Mouse (Mus musculus): ENCODE data around the gene Entpd1.

The Entpd1 gene

DNA sequence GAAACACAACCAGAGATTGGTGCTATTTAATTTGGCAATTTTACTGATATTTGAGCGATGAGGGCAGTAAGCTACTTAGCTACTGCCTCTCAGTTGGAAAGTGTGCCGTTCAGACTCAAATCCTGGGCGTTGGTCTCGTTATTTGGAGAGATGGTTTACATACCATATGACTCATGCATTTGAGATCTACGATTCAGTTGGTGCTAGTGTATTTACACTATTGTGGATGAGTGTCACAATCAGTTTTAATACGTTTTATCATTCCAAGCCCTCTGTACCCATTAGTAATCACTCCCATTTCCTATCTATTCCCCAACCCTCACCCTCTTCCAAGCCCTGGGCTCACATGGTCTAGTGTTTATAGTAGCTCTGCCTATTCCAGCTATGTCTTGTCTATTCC lies 54.9 kb downstream of the Entpd1 start:
- no peak for DNase-seq

DNA sequence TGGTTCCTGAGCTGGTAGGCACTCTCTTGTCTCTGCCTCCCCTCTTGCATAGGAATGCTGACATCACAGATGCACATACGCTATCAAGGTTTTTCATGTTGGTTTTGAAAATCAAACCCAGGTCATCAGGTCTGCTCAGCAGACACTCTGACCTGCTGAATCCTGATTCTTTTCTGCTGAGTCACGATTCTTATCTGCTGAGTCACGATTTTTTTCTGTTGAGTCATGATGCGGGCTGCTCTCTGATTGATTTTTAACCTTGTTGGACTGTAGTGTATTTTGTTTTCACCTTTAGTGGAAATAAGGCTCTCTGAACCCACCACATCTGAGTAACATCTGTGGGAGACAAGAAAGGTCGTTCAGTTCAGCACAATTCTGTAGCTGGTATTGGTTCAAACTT lies 63.2 kb downstream of the Entpd1 start:
- no peak for DNase-seq

DNA sequence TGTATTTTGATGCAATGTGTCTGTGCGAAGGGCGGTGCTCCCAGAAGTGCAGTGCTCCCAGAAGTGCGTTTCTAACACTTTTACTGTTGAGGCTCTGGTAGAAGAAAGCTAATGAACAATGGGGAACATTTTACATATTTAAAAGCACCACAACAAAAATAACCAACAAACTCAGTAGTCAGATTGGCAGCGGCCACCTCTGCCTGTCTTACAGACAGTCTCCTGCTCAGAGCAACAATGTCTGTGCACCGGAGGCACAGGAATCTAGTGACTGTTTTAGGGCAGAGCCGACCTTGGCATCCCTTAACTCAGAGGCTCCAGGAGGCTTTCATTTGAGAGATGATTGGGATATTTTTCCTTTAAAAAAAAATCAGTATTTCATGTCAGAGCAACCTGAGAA lies 65.9 kb downstream of the Entpd1 start:
- no peak for DNase-seq

DNA sequence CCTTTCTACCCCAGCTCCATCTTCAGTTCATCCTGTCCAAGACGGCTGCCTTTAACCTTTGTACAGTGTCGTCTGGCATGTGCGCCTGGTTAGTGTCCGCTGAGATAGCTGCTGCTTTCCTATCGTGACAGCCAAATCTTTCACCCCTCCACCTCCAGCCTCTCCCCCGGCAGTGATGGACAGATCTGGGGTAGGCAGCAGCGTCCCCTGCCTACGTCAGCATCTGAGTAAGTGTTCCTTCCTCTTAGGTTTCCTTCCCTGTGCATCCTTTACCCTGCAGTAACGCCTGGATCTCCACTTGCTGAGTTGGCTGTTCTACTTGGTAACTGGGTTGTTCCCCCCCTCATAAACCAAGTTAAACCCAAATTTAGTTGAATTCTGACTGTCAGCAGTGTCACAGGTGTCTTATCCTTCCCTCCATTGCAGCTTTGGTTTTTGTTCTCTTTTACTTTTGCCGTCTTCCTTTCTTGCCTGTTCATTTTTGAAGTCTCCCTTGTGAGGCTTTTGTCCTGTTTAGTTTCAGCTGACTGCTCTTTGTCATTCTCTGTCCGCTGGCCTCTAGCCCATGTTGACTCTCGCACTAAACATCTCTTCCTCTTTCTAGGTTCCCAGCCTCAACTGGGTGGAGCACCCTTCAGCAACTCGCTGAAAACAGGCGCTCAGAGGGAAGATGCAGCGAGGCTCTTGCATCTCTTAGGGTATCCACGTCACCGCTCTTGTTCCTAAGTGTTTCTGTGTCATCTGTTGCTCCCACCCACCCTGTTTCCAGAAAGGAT lies 66.6 kb downstream of the Entpd1 start:
- peak; percentile 82 to 84 for DNase-seq

DNA sequence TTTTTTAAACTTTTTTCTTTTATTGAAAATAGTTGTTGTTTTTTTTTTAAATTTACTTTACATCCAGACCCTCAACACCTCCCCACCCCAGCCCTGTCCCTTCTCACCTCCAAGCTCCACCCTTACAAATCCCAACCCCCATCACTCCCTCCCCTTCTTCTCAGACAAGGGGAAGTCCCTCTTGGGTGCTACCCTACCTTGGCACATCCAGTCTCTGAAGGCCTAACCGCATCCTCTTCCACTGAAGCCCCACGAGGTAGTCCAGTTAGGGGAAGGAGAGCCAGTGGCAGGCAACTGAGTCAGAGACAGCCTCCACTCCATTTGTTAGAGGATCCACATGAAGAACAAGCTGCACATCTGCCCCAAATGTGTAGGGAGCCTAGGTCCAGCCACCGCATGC lies 67.5 kb downstream of the Entpd1 start:
- DNase-seq = no peak

DNA sequence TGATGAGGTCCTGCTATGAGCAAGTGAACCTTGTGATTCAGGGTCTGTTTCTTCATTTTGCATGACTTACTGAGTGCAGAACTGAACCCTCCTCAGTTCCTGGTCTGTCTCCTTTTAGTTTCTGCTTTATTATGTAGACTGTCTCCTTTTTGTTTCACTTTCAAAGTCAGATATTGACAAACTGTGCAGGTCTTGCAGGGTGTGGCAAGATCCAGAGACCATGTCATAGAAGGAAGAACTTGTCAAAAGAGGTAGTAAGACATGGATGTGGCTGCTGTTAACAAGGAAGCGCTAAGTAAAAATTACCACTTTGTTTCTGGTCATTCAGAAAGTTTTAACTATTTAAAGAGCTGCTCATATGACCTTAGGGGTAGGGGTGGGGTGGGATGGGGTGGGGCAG lies 72.0 kb downstream of the Entpd1 start:
- DNase-seq = no peak

DNA sequence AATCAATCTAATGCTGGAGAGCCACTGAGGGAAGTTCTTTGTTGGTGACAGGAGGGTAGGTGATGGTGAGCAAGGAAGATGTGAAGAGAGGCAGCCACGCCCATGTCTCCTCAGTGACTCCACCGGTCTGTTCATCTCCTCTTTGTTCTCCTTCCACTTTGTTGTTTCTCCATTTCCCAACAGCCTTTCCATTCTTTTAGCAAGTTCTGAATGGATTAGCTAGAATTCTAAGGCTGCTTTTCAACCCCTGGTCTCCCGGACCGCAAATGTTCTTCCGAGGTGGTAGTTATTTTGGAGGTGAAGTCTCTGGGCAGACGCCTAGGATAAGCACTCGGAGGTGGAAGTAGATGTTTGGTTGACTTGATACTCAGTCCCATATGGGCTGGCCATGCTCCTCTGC lies 72.4 kb downstream of the Entpd1 start:
- DNase-seq = no peak

DNA sequence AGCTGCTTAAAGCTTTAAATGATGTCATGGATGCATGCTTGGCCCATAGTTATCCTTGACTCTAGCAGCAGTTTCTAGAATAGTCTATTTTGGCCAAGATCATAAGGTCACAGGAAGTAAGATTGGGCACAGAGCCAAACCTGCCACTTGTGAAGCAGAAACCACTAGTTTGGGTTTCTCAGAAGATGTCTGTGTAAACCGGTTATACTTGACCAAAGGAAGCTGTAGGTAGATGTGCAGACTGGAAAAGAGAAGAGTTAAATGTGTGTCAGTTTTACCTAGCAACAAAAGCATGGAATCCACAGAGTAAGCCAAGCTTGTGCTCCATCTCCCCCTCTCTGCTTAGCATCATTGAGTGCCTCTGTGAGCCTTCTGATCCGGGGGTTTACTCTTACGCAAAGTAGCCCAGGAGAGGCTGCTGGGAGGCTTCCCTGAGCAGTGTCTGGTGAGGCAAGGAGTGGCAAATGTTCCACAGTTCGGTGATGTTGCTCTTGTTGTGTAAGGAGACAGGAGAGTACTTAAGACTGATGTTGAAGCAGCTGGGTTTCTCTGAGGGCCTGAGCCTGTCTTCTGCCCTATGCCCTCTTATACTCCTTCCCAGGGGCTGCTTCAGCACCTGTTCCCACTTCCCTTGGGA lies 75.2 kb downstream of the Entpd1 start:
- no peak for DNase-seq

DNA sequence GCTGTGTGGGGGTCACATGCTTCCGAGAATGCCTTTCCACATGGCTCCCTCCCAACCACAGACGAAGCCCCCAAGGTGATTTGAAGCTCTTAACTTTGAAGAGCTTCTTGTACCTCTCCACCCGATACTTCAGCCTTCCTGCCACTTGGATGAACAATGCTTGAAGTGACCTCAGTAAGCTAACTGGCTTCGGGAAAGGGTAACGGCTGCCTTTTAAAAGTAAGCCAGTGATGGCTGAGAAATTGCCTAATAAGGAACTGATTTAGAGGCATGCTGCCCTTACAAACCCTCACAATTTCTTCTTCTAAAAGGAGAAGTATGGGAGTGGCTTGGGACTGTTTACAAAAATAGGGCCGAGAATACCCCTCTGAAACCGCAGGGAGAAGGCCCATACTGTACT lies 81.0 kb downstream of the Entpd1 start:
- peak; percentile 41 to 48 for DNase-seq

DNA sequence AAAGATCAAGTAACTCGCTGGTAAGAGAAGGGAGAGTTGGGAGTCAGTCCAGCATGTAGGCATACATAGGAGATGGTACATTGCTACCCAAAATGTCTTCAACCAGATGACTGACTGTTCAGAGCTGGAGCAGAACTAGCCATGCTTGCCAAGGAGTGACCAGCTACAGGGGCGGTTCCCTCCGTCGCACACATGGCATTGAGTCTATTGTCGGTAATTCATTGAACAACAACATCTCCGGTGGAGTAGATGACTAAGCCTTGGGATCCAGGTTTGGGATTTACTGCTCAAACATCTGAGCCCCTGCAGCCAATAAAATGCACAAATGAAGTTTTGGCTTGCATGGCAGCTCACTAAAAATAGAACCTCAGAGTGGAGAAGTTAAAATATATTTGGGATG lies 84.0 kb downstream of the Entpd1 start:
- no peak for DNase-seq

DNA sequence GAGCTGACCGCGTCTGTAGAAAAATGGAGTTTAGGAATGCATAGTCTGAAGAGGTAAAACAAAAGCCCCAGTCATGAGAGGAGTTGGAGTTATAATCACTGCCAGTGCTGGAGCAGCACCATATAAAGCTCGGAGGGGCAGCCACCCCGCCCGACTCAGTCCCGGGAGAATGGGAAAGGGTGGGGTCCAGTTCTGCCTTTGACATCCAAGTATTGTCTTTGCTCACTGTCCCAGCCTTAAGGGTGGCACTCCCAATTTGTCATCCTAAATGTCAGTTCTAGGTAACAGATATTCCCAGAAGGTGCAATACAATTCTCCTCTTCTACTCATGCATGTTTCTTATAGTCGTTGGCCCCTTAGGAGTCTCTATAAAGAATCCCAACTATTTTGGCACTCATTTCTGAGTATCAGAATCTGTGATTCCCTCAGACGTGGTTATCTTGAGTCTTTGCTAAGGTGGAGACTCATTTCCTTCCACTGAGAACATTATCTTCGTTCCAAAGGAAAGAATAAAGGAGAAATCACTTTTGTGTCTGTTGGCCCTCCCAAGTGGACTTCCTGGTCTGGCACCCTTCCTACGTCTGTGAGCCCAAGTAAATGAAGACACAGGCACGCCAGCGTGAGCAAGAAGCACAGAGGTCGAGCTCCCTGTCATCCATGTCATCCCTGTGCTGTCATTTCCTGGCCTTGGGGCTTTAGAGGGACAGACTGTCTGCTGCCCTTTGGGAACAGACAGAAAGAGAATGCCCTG lies 86.1 kb downstream of the Entpd1 start:
- DNase-seq = peak; percentile 57 to 73

DNA sequence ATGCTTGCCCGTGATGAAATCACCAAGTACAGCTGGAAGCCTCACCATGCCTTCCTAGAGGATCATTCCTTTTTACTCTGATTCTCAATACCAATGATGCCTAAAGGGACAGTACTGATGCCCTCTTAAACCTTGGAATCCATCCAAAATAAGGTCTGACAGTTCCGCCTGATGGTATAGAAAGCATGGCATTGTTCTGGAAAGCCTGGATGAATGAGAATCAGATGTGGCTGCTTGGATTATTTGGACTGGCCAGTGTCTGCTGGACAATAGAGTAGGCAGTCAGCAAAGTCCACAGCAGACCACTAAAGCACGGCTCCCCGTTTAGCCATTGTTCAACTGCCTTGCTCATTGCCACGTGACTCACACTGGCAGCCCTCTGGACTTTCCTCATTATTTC lies 87.7 kb downstream of the Entpd1 start:
- DNase-seq = no peak

DNA sequence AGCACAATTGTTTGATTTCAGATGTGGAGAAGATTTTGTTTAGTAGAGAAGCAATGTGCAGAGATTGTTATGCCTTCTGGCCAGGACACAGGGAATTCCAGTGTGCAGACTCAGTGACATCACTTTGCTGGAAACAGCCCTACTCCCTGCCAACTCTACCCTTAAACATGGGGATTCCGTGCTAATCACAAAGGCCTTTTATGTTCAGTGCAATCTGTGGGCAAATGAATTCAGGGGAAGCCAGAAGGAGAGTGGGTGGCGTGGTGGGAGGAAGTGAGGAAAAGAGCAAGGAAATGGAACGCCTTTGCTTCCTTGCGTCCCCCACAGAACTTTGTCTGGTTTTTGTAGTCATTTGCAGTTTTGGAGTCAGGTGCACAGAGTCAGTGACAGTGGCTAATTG lies 90.2 kb downstream of the Entpd1 start:
- peak; percentile 35 to 49 for DNase-seq

DNA sequence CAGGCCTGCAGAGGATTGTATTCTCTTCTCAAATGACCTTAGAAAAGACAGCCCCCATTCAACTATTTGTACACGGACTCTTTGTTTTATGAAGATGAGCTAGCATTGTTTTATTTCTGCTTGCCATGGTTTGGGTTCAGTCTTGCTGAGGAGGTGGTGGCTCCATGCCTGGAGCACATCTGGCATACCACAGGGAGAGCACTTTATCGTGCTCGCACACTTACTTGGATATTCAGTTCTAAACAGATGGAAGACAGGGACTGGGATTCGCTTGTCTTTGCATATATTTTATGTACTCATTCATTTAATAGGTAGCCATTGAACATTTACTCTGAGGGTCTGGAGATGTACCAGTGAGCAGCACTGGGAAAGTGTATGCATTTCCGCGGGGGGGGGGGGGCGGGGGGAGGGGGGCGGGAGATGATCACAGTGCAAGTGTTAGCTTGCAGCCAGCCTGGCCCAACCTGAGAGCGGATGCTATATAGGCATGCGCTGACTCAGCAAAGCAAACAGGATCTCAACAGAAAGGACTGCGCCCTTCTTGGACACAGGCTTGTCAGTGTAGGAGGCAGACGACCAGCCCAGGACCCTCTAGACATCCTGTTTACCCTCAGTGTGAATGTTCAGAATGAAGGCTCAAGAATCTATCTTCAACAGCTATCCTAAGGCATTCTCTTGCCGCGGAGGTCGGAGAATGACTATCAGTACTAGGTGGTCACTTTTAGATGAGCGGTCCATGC lies 100.9 kb downstream of the Entpd1 start:
- DNase-seq = no peak

DNA sequence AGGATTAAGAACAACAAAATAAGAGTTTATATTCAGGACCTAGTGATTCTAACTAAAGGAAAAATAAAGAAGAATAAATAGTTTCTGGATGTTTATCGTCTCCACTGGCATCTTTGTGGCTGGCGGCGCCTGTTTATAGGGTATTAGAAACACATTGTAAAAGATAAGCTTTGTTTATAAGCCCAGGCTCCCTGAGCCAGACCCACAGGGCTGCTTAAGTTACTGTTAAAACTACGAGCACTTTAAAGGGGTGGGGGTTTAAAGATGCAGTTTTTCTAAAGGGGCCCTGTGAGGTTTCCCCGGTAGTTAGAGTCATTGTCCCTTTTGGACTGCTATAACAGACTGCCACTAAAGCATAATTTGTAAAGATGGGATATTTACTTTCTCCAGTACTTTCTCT lies 102.5 kb downstream of the Entpd1 start:
- DNase-seq = no peak

DNA sequence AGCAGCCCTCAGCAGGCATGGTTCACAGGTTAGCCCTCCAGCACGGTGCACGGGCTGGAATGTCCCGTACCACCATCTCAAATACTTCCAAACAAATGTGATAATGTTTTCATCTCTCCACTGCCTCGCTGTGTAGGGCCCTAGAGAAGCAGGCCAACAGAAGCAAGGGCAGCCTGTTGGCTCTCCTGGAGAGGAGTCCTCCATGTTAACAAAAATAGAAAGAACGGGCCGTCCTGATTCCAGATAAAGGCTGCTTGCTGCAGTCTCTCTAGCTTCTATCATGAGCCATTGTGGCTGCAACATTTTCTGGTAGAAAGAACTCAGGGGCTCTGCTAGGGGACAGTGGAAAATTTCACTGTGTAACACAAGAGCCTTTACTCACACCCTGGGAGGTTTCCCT lies 104.8 kb downstream of the Entpd1 start:
- DNase-seq = no peak

DNA sequence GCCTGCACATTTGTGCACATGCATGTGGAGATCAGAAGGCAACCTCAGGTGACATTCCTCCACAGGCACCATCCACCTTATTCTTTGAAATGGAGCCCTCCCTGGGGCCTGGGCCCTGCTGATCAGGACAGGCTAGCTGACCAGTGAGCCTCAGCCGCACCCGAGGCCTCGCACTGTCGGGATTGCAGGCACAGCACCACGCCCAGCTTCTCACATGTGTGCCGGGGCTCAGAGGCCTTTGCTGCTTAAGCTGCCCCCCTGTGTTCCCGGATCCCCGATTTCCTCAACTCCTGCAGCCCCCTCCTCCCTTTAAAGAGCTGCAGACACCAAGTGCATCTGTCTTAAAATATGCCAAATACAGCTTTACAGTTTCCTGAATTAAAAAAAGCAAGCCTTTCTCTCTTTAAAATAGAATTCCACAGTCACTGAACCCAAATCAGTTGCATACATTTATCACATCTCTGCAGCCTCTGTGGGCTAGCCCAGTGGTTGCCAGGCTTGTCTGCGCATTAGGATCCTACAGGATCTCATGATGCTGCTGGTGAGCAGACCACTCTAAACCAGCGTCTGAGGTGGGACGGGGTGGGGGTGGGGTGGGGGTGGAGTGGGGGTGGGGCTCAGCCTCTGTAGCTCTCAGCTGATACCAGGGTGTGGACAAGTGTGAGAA lies 107.4 kb downstream of the Entpd1 start:
- DNase-seq = no peak

DNA sequence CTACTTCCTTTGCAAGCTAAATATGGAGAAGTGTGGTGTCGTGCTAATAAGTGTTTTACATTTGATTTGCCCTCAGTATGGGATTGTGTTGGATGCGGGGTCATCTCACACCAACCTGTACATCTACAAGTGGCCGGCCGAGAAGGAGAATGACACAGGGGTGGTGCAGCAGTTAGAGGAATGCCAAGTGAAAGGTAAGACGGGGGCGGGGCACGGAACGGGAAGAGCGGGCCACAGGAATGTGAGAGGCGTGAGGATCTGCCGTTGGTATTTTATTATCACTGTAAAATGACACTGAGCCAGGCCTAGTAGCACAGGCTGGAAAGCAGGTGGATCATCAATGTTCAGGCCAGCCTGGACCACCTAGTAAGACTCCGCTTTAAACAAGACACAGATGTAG lies 108.2 kb downstream of the Entpd1 start:
- DNase-seq = no peak

DNA sequence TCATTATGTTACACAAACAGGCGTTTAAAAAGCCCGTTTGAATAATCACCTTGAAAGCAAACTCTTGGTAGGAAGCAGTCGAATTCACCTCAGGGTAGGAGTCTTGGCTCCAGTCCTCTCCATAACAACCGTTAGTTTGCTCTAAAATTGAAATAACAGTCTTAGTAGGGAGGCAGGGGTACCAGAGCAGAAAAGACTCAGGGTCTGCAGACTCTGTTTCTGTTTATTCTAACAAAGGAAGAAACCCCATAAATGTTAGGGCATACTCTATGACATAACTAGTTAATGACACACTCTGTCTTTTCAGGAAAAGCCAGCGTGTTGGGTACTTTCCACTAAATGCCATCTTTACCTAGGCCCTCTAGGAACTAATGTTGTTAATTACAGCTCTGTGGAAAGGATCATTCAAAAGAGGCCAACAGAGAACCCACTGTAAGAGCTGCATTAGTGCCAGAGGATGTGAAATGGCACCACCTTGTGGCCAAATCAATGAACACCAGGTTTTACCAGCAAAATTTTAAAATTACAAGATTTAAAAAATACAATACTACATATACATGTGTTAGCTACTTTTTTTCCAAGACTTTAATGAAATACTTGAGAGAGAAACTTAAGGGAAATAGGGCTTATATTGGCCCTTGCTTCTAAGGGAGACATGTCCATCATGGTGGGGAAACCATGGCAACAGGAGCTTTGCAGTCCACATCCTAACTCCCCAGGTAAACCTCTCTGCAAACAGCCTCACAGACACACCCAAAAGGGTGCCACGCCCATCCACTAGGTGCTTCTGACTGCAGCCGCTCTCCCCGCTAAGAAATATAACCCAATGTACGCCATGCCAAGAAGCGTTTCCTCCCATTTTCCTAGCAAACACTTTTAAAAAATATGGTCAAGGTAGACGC lies 110.2 kb downstream of the Entpd1 start:
- DNase-seq = peak in 1 of 2 experiments; percentile 69

DNA sequence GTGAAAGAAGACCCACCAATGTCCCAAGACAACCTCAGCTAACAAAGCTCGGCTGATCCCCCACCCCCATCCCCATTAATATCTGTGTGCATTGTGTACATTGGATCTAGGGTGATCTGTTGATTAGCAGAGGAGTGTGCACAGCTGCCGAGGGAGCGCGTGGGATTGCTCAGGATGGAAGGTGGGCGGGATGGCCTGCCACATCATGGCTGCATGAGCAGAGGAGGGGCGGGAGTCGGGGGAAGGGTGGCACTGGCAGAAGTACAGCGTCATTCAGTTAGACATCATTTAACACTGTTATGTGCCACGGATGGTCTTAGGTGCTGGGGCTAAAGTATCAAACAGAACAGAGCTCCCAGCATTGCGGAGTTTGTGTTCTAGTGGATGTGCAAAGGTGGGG lies 111.3 kb downstream of the Entpd1 start:
- DNase-seq = no peak

DNA sequence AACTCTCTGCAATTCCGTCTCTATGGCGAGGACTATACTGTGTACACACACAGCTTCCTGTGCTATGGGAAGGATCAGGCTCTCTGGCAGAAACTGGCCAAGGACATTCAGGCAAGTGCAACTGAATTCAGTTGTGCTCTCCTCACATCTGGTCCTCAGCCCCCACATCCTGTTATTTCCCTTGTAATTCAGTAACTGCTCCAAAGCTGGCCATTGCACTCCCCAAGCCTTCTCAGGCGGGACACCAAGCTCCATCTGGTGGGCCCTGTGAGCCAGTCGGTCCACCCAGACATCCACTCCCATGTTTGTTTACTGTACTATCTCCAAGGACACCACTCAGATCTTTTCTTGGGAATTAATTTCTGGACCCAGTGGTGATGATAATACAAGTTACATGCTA lies 114.0 kb downstream of the Entpd1 start:
- peak in 1 of 2 experiments; percentile 63 for DNase-seq

DNA sequence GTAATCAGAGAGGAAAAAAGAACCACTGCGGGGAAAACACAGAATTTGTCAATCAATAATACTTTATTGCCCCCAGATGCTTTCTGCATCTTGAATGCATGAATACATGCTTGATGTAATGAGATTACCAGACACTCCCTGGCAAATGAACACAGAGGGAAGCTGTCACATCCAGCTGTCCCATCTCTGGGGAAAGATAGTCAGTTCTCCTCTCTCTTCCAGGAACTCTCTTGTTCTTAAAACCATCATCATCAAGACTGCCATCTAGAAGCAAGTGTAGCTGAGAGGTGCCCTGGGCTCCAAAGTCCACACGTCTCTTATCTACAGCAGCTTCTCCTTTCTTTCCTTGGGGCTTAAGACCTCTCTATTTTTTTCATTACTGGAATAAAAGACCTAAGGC lies 114.4 kb downstream of the Entpd1 start:
- DNase-seq = no peak

Measured in lung, postnatal 4 days (tissue).